Mouse (Mus musculus): Measurements from ENCODE around the gene Ppp1r9a.

- no peak for TF ChIP-seq CTCF (IDR thresholded peaks at IDR 0.05; ENCODE audit: low read depth, low read length)
- TF ChIP-seq EP300 (IDR thresholded peaks at IDR 0.05; ENCODE audit: insufficient read depth, low read depth, low read length): no peak
- TF ChIP-seq POLR2A (IDR thresholded peaks at IDR 0.05; ENCODE audit: insufficient read depth, low read length): no peak
Observed at GRCm38 (mm10) chr6:5108494-5108893, 205.8 kb downstream of the Ppp1r9a start.

All from ES-Bruce4 (cell line).